Mouse (Mus musculus): ENCODE data around the gene Msrb3. TPM values are rescaled to one million over a fixed set of nuclear protein-coding genes. Genes with fewer than 3 reads are reported as not detected.
A peak's percentile ranks its signal among the peaks of the same experiment; 100 is the strongest.

Gene Msrb3
- total and polyA plus RNA-seq, 3 experiments: not detected

GRCm38 (mm10) chr10:120875672-120876463, 23.0 kb downstream of the Msrb3 start:
- Histone ChIP-seq H3K9ac (ENCODE audit: insufficient read depth, low read depth) (no peak overlapping the region), H3K27me3 (replicated peaks) (no peaks in the 10 kb centered on the region), H3K79me2 (replicated peaks; ENCODE audit: control insufficient read depth, extremely low read depth, insufficient read depth, poor library complexity, severe bottlenecking) (no peaks in the 10 kb centered on the region), H3K36me3 (replicated peaks in 1 of 2; ENCODE audit: control insufficient read depth in 1 of 2, insufficient read depth in 1 of 2, low read length in 1 of 2) (no peaks in the 10 kb centered on the region), H3K27ac (ENCODE audit: insufficient read depth, low read depth) (no peak overlapping the region), H3K9me3 (replicated peaks; ENCODE audit: low read length) (no peaks in the 10 kb centered on the region), H3K4me1 (ENCODE audit: control insufficient read depth in 1 of 2, insufficient read depth in 2 of 2) (peaks cover 3 to 6% of the 10 kb centered on the region in 2 experiments; a peak in 2 of 4 replicates), H3K4me3 (replicated peaks in 1 of 3; ENCODE audit: low read depth in 2 of 3, low read length in 2 of 3, poor library complexity in 1 of 3) (no peak overlapping the region), H3K4me2 (ENCODE audit: insufficient read depth, low read depth, poor library complexity, severe bottlenecking) (no peak overlapping the region)
- dilution Hi-C loops (cut with MboI; ENCODE audit: extremely low pct_ligation_motif_present, extremely low pct_unique_long_range_greater_than_20kb, low sequenced_read_pairs) (no loop called here), in situ Hi-C loops (cut with MboI; ENCODE audit: low pct_ligation_motif_present, low pct_unique_long_range_greater_than_20kb, low sequenced_read_pairs) (no loop called here)
- TF ChIP-seq BHLHE40 (IDR thresholded peaks at IDR 0.05; ENCODE audit: low read depth, low read length) (no peak), CTCF (conservative IDR thresholded peaks at IDR 0.05 in 1 of 2, IDR thresholded peaks at IDR 0.05 in 1 of 2; ENCODE audit: low read depth in 2 of 2, low read length in 2 of 2) (peak; percentile 71 to 77), ZNF384 (IDR thresholded peaks at IDR 0.05; ENCODE audit: low read depth, low read length) (no peak), SMC3 (IDR thresholded peaks at IDR 0.05; ENCODE audit: low read depth, low read length) (peak; percentile 36; the same call in 1 of the 2 replicates)
- DNase-seq (ENCODE audit: extremely low read depth): peak; percentile 53

- dilution Hi-C loops (cut with MboI; ENCODE audit: extremely low pct_ligation_motif_present, extremely low pct_unique_long_range_greater_than_20kb, low sequenced_read_pairs) (no loop called here), in situ Hi-C loops (cut with MboI; ENCODE audit: low pct_ligation_motif_present, low pct_unique_long_range_greater_than_20kb, low sequenced_read_pairs) (loop anchor here (25.0 kb wide), 1 partner anchor 612 kb away; no protein-coding TSS in a partner anchor)
- Histone ChIP-seq H3K27ac (ENCODE audit: insufficient read depth, low read depth) (no peak overlapping the region), H3K9ac (ENCODE audit: insufficient read depth, low read depth) (no peak overlapping the region), H3K79me2 (replicated peaks; ENCODE audit: control insufficient read depth, extremely low read depth, insufficient read depth, poor library complexity, severe bottlenecking) (no peaks in the 10 kb centered on the region), H3K27me3 (replicated peaks) (no peaks in the 10 kb centered on the region), H3K4me2 (ENCODE audit: insufficient read depth, low read depth, poor library complexity, severe bottlenecking) (no peak overlapping the region), H3K36me3 (replicated peaks in 1 of 2; ENCODE audit: control insufficient read depth in 1 of 2, insufficient read depth in 1 of 2, low read length in 1 of 2) (no peaks in the 10 kb centered on the region), H3K4me1 (ENCODE audit: control insufficient read depth in 1 of 2, insufficient read depth in 2 of 2) (peaks cover 1 to 3% of the 10 kb centered on the region in 2 experiments; a peak in 2 of 4 replicates), H3K9me3 (replicated peaks; ENCODE audit: low read length) (no peaks in the 10 kb centered on the region), H3K4me3 (replicated peaks in 1 of 3; ENCODE audit: low read depth in 2 of 3, low read length in 2 of 3, poor library complexity in 1 of 3) (no peak overlapping the region)
- DNase-seq (ENCODE audit: extremely low read depth): no peak
- TF ChIP-seq RCOR1 (conservative IDR thresholded peaks at IDR 0.05; ENCODE audit: low read depth, low read length) (no peak), MAZ (IDR thresholded peaks at IDR 0.05; ENCODE audit: low read depth, low read length) (no peak), PAX5 (IDR thresholded peaks at IDR 0.05; ENCODE audit: low read length) (no peak), POLR2A (IDR thresholded peaks at IDR 0.05; ENCODE audit: low read depth, low read length) (no peak), ETS1 (conservative IDR thresholded peaks at IDR 0.05; ENCODE audit: low read depth, low read length) (no peak), ZKSCAN1 (IDR thresholded peaks at IDR 0.05; ENCODE audit: borderline replicate concordance, low read depth, low read length) (no peak), HCFC1 (IDR thresholded peaks at IDR 0.05; ENCODE audit: low read depth, low read length) (no peak), MAX (IDR thresholded peaks at IDR 0.05; ENCODE audit: low read length) (no peak), MYC (IDR thresholded peaks at IDR 0.05; ENCODE audit: low read depth, low read length) (no peak), ZMIZ1 (IDR thresholded peaks at IDR 0.05; ENCODE audit: low read depth, low read length) (no peak), SIN3A (IDR thresholded peaks at IDR 0.05; ENCODE audit: low read length) (no peak), TCF12 (IDR thresholded peaks at IDR 0.05; ENCODE audit: low read depth, low read length) (no peak), IRF4 (IDR thresholded peaks at IDR 0.05; ENCODE audit: low read depth, low read length) (no peak), BHLHE40 (IDR thresholded peaks at IDR 0.05; ENCODE audit: low read depth, low read length) (no peak), KAT2A (IDR thresholded peaks at IDR 0.05; ENCODE audit: insufficient replicate concordance, low read length) (no peak), NELFE (IDR thresholded peaks at IDR 0.05; ENCODE audit: low read depth, low read length) (no peak), POLR2AphosphoS2 (IDR thresholded peaks at IDR 0.05; ENCODE audit: low read depth, low read length) (no peak), GABPA (IDR thresholded peaks at IDR 0.05; ENCODE audit: insufficient replicate concordance, low read depth, low read length) (no peak), MEF2A (IDR thresholded peaks at IDR 0.05; ENCODE audit: borderline replicate concordance, low read depth, low read length) (no peak)
Observed at GRCm38 (mm10) chr10:120874261-120874660, 24.6 kb downstream of the Msrb3 start.
